ENCODE assay signal across 7 mouse cellular contexts in the genomic region with DNA sequence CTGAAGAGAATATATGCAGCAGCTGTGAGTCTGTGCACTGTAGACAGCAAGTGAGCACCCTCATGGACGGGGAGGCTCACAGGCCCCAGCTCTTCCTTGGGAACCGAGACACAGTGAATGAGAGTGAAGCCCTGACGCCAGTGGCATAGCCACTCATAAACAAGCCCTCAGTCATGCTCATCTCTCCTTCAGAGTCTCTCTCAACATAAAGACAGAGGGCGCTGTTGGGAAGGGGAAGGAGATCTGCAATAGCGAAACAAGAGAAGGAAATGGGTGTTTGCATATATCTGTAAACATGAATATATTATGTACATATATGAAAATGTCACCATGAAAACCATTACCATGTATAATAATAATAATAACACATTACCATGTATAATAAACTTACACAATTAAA.
A peak's percentile ranks its signal among the peaks of the same experiment; 100 is the strongest.
DNase-seq lines count a peak whose midpoint lies in the region.

No protein-coding gene starts in this region.

- DNase-seq in kidney, postnatal 36 days = peak; percentile 11 to 20
- DNase-seq in kidney, adult 11 months = no peak
- DNase-seq in NIH3T3 (ENCODE audit: low read depth) = peak; percentile 53
- peak; percentile 89 for DNase-seq in induced T-regulatory cell, adult 2 months (ENCODE audit: low read depth)
- peak; percentile 67 for DNase-seq in retina, postnatal 1 day
- DNase-seq in cerebellum, postnatal 25 days = no peak
- no peak for DNase-seq in Muller cell, postnatal 12 days (ENCODE audit: inconsistent ontology term)

Comparison
In these comparisons a context has a peak if more than half of its experiments do, and no peak if none do; other contexts are left out.
1. DNase-seq: peak in kidney, postnatal 36 days (2 of 2), NIH3T3 (single experiment), induced T-regulatory cell, adult 2 months (single experiment) and retina, postnatal 1 day (single experiment); none in kidney, adult 11 months (single experiment), cerebellum, postnatal 25 days (0 of 2) and Muller cell, postnatal 12 days (single experiment).